Mouse (Mus musculus) brain, embryonic 14.5 days (tissue): ENCODE measurements around the gene Fcamr.

ENCODE experiments used
- CTCF ChIP-seq: fragments of 200-500 bp; IDR thresholded peaks from 2 replicates; pipeline ENCODE4 v1.5.1; 2012; ENCODE audit warnings: inconsistent platforms, mild to moderate bottlenecking, moderate library complexity, borderline replicate concordance; ENCODE audit not compliant: insufficient read depth, insufficient read length; ENCODE audit errors: extremely low read depth
- POLR2A ChIP-seq: fragments of 200-500 bp; IDR thresholded peaks from 2 replicates; pipeline ENCODE4 v1.6.1; 2012; ENCODE audit warnings: mild to moderate bottlenecking, inconsistent platforms, borderline replicate concordance; ENCODE audit not compliant: poor library complexity, insufficient read depth, insufficient read length, severe bottlenecking; ENCODE audit errors: extremely low read depth

DNA sequence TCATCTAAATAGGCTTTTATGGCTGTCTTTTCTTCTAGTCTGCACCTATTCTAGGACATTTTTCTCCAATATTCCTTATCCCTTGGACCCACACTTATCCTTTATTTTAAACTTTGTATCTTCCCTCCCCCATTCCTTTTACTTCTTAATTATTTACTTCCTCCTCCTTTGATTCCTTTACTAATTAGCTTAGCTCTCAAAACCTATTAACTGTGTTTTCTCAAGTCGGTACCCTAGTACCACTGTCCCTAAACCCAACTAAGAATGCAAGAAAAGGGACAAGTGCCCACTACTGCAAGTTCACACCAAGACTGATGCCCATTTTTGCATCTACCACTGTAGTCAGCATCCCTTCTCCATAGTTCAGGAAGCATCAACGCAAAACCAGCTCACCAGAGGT is 55.0 kb downstream of the Fcamr start:
- TF ChIP-seq POLR2A = no peak
- TF ChIP-seq CTCF = no peak
